Mouse (Mus musculus) left cerebral cortex, adult 18-20 months (tissue): ENCODE measurements around the gene Lima1. TPM values are rescaled to one million over a fixed set of nuclear protein-coding genes. Genes with fewer than 3 reads are reported as not detected.
"Not testable (repeated sequence)": the region's sequence is repeated elsewhere in the genome, so short reads cannot be mapped to it uniquely, and the experiment has no call there.

Experiments used
- DNase-seq, 2 experiments: peaks; one replicate each; pipeline ENCODE4 v3.0.0; 2021 to 2022; ENCODE audit warnings: low spot score in 2 of 2, mixed read lengths in 1 of 2
- long read RNA-seq, 2 experiments: library from polyadenylated mRNA; stranded (forward); transcript quantifications; one replicate each; pipeline ENCODE4 v2.0.0; 2021
- total RNA-seq, 2 experiments: library from RNA; stranded (reverse); gene quantifications; 2 replicates each; pipeline ENCODE4 v1.2.3; 2021

Lima1 gene
- total RNA-seq = 1 to 10 TPM; 7.0 to 9.6 TPM
- long read RNA-seq, experiment 1, full-length matches to known transcripts = 9 of 16 reads
- long read RNA-seq, experiment 1, partial matches to known transcripts = 3 of 16 reads
- long read RNA-seq, experiment 1, other reads (novel, unspliced or antisense) = 4 of 16 reads
- long read RNA-seq, experiment 2, full-length matches to known transcripts = 6 of 12 reads
- long read RNA-seq, experiment 2, partial matches to known transcripts = 1 of 12 reads
- long read RNA-seq, experiment 2, other reads (novel, unspliced or antisense) = 5 of 12 reads

GRCm38 (mm10) chr15:99875334-99875869, at the start of gene Lima1:
Gene Lima1, minus strand, starts transcription at chr15:99875456.
- peak; percentile 74 to 80 for DNase-seq

GRCm38 (mm10) chr15:99919601-99920158, 44.4 kb upstream of the Lima1 start:
- DNase-seq = no peak

GRCm38 (mm10) chr15:99917264-99917663, 42.0 kb upstream of the Lima1 start:
- DNase-seq = no peak

- no peak for DNase-seq
Measured at GRCm38 (mm10) chr15:99914613-99915012, 39.4 kb upstream of the Lima1 start.

- DNase-seq = no peak
Measured at GRCm38 (mm10) chr15:99911785-99912184, 36.5 kb upstream of the Lima1 start.

GRCm38 (mm10) chr15:99909339-99909996, 34.2 kb upstream of the Lima1 start:
- peak in 1 of 2 experiments; percentile 19 for DNase-seq

GRCm38 (mm10) chr15:99907514-99907913, 32.3 kb upstream of the Lima1 start:
- DNase-seq = no peak

GRCm38 (mm10) chr15:99907041-99907440, 31.8 kb upstream of the Lima1 start:
- no peak for DNase-seq

GRCm38 (mm10) chr15:99904841-99905240, 29.6 kb upstream of the Lima1 start:
- DNase-seq = no peak

GRCm38 (mm10) chr15:99904333-99904732, 29.1 kb upstream of the Lima1 start:
- DNase-seq = peak; percentile 33 to 35

- DNase-seq = no peak
Measured at GRCm38 (mm10) chr15:99903227-99903626, 28.0 kb upstream of the Lima1 start.

GRCm38 (mm10) chr15:99902786-99903185, 27.5 kb upstream of the Lima1 start:
- no peak for DNase-seq

- DNase-seq = no peak
Measured at GRCm38 (mm10) chr15:99896621-99897020, 21.4 kb upstream of the Lima1 start.

GRCm38 (mm10) chr15:99891355-99891754, 16.1 kb upstream of the Lima1 start:
- DNase-seq = no peak

- DNase-seq = no peak
Measured at GRCm38 (mm10) chr15:99890412-99891236, 15.4 kb upstream of the Lima1 start.

- no peak for DNase-seq
Measured at GRCm38 (mm10) chr15:99889275-99889874, 14.1 kb upstream of the Lima1 start.

- not testable (repeated sequence) for DNase-seq
Measured at GRCm38 (mm10) chr15:99887130-99887529, 11.9 kb upstream of the Lima1 start.

GRCm38 (mm10) chr15:99884038-99884437, 8.8 kb upstream of the Lima1 start:
- no peak for DNase-seq

GRCm38 (mm10) chr15:99878541-99878940, 3.3 kb upstream of the Lima1 start:
- no peak for DNase-seq

GRCm38 (mm10) chr15:99874612-99875333, 483 bp downstream of the Lima1 start:
- DNase-seq = no peak
